Mouse (Mus musculus) stomach, postnatal 0 days (tissue): ENCODE results near the gene Gm49336. TPM values are rescaled to one million over a fixed set of nuclear protein-coding genes. Genes with fewer than 3 reads are reported as not detected.

ENCODE experiments used
- ATAC-seq: fragments of 200-750 bp; cut with Nextera tagmentation; 2 replicates; pipeline ENCODE4 v1.8.0; 2017; ENCODE audit not compliant: low FRiP score, low TSS enrichment
- DNase-seq: peaks from one replicate; pipeline ENCODE4 v3.0.0-alpha.2; 2016; ENCODE audit warnings: low spot score
- H3K27ac ChIP-seq: fragments of 300-500 bp; sonication (generic); replicated peaks from 2 replicates; pipeline ENCODE4 v1.5.1; 2014; ENCODE audit warnings: mild to moderate bottlenecking, control low read depth
- H3K27me3 ChIP-seq: fragments of 300-500 bp; sonication (generic); 2 replicates; pipeline ENCODE4 v1.6.1; 2014; ENCODE audit warnings: low read length; ENCODE audit not compliant: control insufficient read depth, insufficient read depth
- H3K36me3 ChIP-seq: fragments of 300-500 bp; sonication (generic); 2 replicates; pipeline ENCODE4 v1.6.1; 2014; ENCODE audit warnings: low read length, mixed read lengths; ENCODE audit not compliant: control insufficient read depth, insufficient read depth
- H3K4me1 ChIP-seq: fragments of 300-500 bp; sonication (generic); replicated peaks from 2 replicates; pipeline ENCODE4 v1.6.1; 2014; ENCODE audit warnings: antibody characterized with exemption; ENCODE audit not compliant: control insufficient read depth, insufficient read depth
- H3K4me2 ChIP-seq: fragments of 300-500 bp; sonication (generic); replicated peaks from 2 replicates; pipeline ENCODE4 v1.6.1; 2014; ENCODE audit warnings: low read depth, mild to moderate bottlenecking, control low read depth, moderate library complexity
- H3K4me3 ChIP-seq: fragments of 300-500 bp; sonication (generic); 2 replicates; pipeline ENCODE4 v1.5.1; 2014; ENCODE audit warnings: low read depth, low read length, control low read depth
- H3K9ac ChIP-seq: fragments of 300-500 bp; sonication (generic); 2 replicates; pipeline ENCODE4 v1.6.1; 2014; ENCODE audit warnings: mild to moderate bottlenecking, low read length, control low read depth, mixed read lengths
- H3K9me3 ChIP-seq: fragments of 300-500 bp; sonication (generic); 2 replicates; pipeline ENCODE4 v1.6.1; 2016; ENCODE audit warnings: low read length; ENCODE audit not compliant: control insufficient read depth
- CTCF ChIP-seq: IDR thresholded peaks from 2 replicates; pipeline ENCODE4 v1.5.1; 2016; ENCODE audit warnings: antibody characterized with exemption, low read depth, mild to moderate bottlenecking, moderate library complexity
- EP300 ChIP-seq: optimal IDR thresholded peaks from 2 replicates; pipeline ENCODE3; 2016; ENCODE audit warnings: antibody characterized with exemption
- WGBS: fragments of 180-500 bp; shearing (Covaris S2); extraction: QIAGEN DNeasy Blood & Tissue Kit; methylation state at CpG from one replicate; pipeline ENCODE4 v1.1.7; 2014; 5-methylcytosine and 5-hydroxymethylcytosine counted together
- polyA plus RNA-seq: library from polyadenylated mRNA; unstranded; fragments of >200 nt; fragmentation: Nextera tagmentation; extraction: Ambion mirVana; gene quantifications from 2 replicates; pipeline ENCODE4 v1.2.1, GENCODE M21; 2015

Gm49336 gene
- polyA plus RNA-seq, 1 experiment from 2014 or later, result 25.8 TPM

DNA sequence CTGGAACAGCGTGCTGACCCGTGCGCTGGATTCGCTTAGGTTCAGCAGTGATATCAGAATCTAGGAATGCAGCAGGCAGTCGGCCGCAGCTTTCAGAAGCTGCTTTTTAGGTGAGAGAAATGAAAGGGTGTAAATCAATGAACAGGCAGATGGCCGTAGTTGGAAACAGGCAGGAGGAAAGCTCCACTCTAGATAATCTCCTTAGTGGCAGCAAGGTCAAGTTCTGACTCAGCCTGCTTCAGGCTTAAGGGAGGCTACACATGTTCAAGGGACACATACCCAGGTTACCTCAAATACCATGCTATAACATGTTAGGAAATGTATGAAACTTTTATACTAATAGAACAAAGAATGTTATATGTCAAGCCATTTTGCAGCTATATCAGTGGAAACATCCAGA lies 11.0 kb upstream of the Gm49336 start:
- Histone ChIP-seq H3K27ac (peak overlapping the region; percentile 35; the same call in 1 of the 2 replicates), H3K9me3 (no peaks in the 10 kb centered on the region), H3K36me3 (no peaks in the 10 kb centered on the region), H3K27me3 (no peaks in the 10 kb centered on the region), H3K4me1 (no peaks in the 10 kb centered on the region), H3K4me2 (no peak overlapping the region), H3K4me3 (no peak overlapping the region), H3K9ac (no peak overlapping the region)
- TF ChIP-seq CTCF (no peak), EP300 (no peak)
- WGBS, result 32% methylated on average over 7 of the region's 7 CpGs
- DNase-seq, result peak; percentile 47
- ATAC-seq, result 0 out of 2 replicates have a peak, but pooled peaks have one; percentile 32

DNA sequence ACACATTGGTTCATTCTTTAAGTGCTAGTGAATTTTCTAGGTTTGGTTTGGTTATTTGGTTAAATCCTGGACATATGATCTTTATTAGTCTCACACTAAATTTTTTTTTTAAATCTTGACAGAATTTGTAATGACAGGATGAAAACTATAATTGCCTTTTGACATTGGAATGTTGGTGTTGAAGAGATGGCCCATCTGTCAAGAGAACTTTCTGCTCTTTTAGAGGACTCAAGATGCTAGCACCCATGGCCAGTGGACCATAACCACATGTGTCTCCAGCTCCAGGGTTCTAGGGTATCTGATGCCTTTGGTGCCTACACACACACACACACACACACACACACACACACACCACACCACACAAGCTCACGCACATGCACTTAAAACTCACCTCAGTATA lies 6.5 kb upstream of the Gm49336 start:
- no peaks in the 10 kb centered on the region for H3K9me3 ChIP-seq
- H3K4me2 ChIP-seq, result no peak overlapping the region
- no peaks in the 10 kb centered on the region for H3K4me1 ChIP-seq
- TF ChIP-seq EP300 (no peak), CTCF (no peak)
- ATAC-seq (no peak), DNase-seq (no peak)
- no peak overlapping the region for H3K9ac ChIP-seq
- no peak overlapping the region for H3K4me3 ChIP-seq
- H3K36me3 ChIP-seq, result no peaks in the 10 kb centered on the region
- WGBS, result 86% methylated on average over 1 of the region's 1 CpGs
- no peak overlapping the region for H3K27ac ChIP-seq
- H3K27me3 ChIP-seq, result no peaks in the 10 kb centered on the region

GRCm38 (mm10) chr14:60257101-60257500 lies 5.8 kb upstream of the Gm49336 start:
- H3K9ac ChIP-seq, result no peak overlapping the region
- no peak overlapping the region for H3K4me2 ChIP-seq
- no peaks in the 10 kb centered on the region for H3K9me3 ChIP-seq
- no peak for TF ChIP-seq CTCF
- TF ChIP-seq EP300, result no peak
- DNase-seq (peak; percentile 56), ATAC-seq (peak; percentile 78)
- 36% methylated on average over 4 of the region's 4 CpGs for WGBS
- no peak overlapping the region for H3K27ac ChIP-seq
- H3K4me3 ChIP-seq, result no peak overlapping the region
- no peaks in the 10 kb centered on the region for H3K27me3 ChIP-seq
- no peaks in the 10 kb centered on the region for H3K4me1 ChIP-seq
- H3K36me3 ChIP-seq, result no peaks in the 10 kb centered on the region

DNA sequence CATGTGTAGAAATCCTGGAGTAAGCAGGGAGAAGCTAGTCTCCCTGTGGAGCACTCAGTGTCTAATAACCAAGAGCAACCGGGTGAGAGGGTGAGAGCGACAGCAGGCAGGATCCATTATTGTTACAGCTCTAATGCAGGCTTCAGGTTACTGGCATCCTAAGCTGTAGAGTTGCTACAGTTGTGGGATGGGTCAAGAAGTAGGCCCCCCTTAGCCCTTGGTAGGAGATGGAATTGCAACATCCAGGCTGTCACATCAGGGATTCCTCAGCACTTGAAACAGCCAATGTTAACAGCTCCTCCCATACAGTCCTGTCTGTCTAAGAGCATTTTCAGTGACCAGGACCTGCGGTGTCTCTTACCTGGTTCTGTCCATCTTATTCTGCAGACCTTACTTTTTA lies 5.0 kb upstream of the Gm49336 start:
- ATAC-seq (no peak), DNase-seq (no peak)
- Histone ChIP-seq H3K4me2 (no peak overlapping the region), H3K9ac (no peak overlapping the region), H3K9me3 (no peaks in the 10 kb centered on the region), H3K27me3 (no peaks in the 10 kb centered on the region), H3K36me3 (no peaks in the 10 kb centered on the region), H3K4me1 (no peaks in the 10 kb centered on the region), H3K27ac (no peak overlapping the region), H3K4me3 (no peak overlapping the region)
- no peak for TF ChIP-seq EP300
- no peak for TF ChIP-seq CTCF
- WGBS, result 32% methylated on average over 3 of the region's 3 CpGs

- Histone ChIP-seq H3K27me3 (no peaks in the 10 kb centered on the region), H3K27ac (no peak overlapping the region), H3K4me1 (no peaks in the 10 kb centered on the region), H3K36me3 (no peaks in the 10 kb centered on the region), H3K9me3 (no peaks in the 10 kb centered on the region), H3K4me2 (no peak overlapping the region), H3K9ac (no peak overlapping the region), H3K4me3 (no peak overlapping the region)
- no peak for TF ChIP-seq CTCF
- TF ChIP-seq EP300, result no peak
- DNase-seq (no peak), ATAC-seq (no peak)
These were observed 3.5 kb upstream of the Gm49336 start for GRCm38 (mm10) chr14:60254774-60255173.

- ATAC-seq (no peak), DNase-seq (no peak)
- no peak overlapping the region for H3K4me2 ChIP-seq
- H3K4me3 ChIP-seq, result no peak overlapping the region
- H3K9me3 ChIP-seq, result no peaks in the 10 kb centered on the region
- TF ChIP-seq EP300, result no peak
- no peak for TF ChIP-seq CTCF
- no peak overlapping the region for H3K9ac ChIP-seq
- WGBS, result 82% methylated on average over 3 of the region's 3 CpGs
- H3K27ac ChIP-seq, result no peak overlapping the region
- no peaks in the 10 kb centered on the region for H3K4me1 ChIP-seq
- no peaks in the 10 kb centered on the region for H3K27me3 ChIP-seq
- H3K36me3 ChIP-seq, result no peaks in the 10 kb centered on the region
These were observed 2.2 kb upstream of the Gm49336 start for GRCm38 (mm10) chr14:60253466-60253865.
